Mouse (Mus musculus) inflammation-experienced regulatory T-cells, adult 6 months (primary cell): ENCODE results near the gene Kcnip4. TPM values are rescaled to one million over a fixed set of nuclear protein-coding genes. Genes with fewer than 3 reads are reported as not detected.

ENCODE experiments used
- ATAC-seq: one replicate; pipeline ENCODE4 v1.8.0; 2017
- polyA plus RNA-seq, 3 experiments: library from polyadenylated mRNA; unstranded; fragments of 100-300 nt; shearing (Covaris generic); gene quantifications; one replicate each; pipeline ENCODE4 v1.2.1; 2017

The Kcnip4 gene
- polyA plus RNA-seq, 3 experiments from 2014 or later, result 0.27 TPM; not detected in 2

DNA sequence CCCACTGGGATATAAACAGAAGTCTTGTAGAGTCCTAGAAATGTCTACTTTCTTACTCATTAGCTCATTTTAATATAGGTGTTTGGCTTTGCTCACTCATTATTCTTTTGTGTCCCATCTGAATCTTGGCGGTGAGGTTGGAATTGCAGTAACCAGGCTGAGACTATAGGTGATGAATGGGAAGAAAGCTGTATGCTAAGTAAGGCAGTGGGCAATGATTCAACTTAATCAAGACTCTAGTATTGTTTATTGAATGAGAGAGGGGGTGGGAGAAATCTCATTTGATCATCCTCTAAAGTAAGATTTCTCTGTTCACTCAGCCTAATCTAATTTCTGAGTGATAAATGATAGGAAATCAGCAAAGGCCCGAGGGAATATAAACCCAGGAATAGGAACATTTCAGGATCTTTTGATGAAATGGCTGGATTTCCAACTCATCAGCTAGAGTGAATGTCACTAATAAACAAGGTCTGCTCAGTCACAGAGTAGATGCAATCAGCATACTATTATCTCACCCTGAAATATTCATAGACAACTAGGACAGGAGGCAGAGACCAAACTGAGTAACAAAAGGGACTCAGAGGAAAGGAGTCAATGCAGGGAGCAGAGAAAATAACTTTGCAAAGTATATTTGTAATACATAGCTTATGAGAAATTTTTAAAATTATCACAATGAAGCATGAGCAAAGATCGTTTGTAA, 660.3 kb downstream of the Kcnip4 start:
- ATAC-seq, result no peak

DNA sequence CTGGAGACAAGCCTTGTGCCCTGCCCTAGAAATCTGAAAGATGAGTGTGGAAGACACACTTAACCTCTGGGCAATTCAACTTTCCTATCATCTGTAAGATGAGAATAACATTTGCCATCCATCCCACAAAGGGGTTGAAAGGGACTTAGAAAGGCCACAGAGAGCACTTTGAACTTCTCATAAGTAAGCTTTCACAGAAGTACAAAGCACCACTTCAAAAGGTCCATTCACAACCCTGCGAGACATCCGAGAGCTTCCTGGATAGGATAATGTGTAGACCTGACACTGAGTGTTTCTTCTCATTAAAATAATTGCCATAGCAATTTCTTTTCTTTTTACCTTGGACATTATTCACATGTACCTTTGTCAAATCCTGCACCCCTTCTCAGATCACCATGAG, 683.7 kb downstream of the Kcnip4 start:
- ATAC-seq, result no peak

DNA sequence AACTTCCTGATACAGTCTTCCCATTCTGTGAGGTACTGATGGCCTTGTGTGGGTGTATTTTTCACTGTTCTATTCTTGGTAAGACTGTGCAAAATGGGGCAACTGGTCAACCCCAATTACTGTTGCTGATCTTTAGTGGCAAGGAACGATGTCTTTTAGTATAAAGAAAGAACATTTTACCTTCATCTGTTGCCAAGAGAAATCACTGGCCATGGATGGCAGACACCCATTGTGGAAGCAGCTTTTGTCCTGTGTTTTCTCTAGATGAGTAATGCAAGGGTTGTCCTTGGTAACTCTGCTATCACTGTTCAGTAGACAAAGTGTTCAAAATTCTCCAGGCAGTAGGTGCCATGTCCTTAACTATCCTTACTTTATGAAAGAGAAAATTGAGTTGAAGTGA, 729.2 kb downstream of the Kcnip4 start:
- ATAC-seq, result no peak

GRCm38 (mm10) chr5:48779376-48779775, 745.3 kb downstream of the Kcnip4 start:
- no peak for ATAC-seq

DNA sequence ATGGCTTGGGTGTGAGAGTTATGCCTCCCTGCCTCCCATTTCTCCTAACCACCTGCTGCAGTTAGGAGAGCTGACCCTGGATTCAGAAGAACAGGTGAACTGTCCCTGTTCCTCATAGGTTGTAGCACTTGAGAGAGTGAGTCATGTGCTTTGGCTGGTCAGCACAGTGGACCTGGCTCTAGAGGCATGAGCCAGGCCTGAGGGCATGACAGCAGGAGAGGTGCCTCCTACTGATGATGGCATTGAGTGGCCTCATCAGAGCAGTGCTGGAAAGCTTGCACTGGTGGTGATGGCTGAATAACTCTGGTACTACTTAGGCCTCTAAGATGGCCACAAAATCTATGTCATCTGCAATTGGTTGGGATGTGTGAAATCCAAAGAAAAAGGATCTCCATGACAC, 776.1 kb downstream of the Kcnip4 start:
- no peak for ATAC-seq

DNA sequence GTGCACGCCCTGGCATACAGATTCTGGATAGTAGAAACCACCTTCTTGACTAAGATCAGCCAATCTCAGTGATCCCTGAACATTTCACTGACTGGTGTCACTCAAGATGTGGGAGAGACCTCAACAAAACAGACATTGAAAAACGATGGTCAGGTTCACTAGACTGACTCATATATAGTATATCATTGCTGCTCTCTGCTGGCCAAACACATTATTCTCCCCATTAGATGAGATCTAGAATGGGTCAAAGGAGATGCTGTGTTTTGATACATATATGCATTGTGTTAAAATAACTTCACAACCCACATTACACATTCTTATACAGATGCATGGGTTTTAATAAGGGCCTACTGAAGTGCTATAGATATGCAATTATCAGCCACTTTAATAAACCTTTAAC, 787.1 kb downstream of the Kcnip4 start:
- no peak for ATAC-seq

GRCm38 (mm10) chr5:48718166-48718565, 806.5 kb downstream of the Kcnip4 start:
- ATAC-seq, result no peak

DNA sequence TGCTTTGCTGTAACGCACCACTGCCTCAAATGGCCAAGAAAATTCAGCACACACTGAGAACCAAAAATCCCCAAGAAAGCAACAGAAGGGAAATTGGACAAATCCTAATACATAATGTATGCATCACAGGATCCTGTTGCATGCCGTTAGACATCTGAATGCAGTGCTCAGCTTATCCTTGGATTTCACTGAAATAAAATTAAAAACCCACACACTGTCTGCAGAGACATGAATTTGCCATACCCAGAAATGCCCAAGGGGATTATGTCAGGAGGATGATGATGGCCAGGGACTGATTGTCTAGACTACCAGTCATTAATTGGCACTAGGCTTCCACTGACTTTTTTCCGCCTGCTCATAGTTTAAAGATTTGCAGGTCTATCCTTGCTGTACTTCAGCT, 818.7 kb downstream of the Kcnip4 start:
- ATAC-seq, result no peak

- ATAC-seq, result no peak
Observed at GRCm38 (mm10) chr5:48687068-48687467, 837.6 kb downstream of the Kcnip4 start.

DNA sequence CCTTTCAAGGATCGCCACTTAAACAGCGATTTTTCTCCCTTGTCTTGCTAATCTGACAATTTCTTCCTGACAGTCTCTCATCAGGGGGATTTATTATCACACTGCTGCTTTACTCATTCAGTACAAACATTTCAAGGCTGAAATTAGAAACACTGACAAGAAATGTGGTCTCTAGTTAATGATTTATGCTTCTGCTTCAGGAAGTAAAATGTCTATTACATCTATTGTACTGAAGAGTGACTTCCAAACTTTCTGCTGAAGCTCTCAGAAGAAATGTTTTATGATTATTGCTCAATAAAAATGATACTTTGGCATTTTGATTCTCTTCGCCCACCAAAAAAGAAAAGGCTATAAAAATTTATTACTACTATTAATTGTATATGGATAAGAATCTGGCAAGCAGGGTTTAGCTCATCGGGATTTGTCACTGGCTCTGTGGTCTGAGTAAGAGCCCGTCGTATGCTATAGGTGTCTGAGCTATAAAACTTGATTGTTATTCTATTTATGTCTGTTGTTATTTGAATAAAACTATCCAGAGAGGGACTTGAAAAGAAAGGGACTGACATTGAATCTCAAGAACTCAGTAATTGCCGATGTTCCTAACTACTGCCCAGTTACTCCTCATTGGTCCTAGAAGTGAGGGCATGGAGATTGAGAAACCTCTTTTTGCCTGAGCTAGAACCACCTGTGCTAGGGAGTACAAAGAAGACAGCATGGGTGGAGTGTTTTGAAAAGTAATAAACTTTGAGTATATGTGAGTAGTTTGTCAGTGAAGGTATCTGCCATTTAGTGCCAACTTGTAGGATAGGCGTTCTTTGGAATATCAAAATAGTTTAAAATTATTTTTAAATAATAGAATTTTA, 844.7 kb downstream of the Kcnip4 start:
- no peak for ATAC-seq

GRCm38 (mm10) chr5:48662504-48662903, 862.2 kb downstream of the Kcnip4 start:
- no peak for ATAC-seq

GRCm38 (mm10) chr5:48659975-48660374, 864.7 kb downstream of the Kcnip4 start:
- ATAC-seq, result no peak

- no peak for ATAC-seq
Observed at GRCm38 (mm10) chr5:48650496-48650895, 874.2 kb downstream of the Kcnip4 start.

DNA sequence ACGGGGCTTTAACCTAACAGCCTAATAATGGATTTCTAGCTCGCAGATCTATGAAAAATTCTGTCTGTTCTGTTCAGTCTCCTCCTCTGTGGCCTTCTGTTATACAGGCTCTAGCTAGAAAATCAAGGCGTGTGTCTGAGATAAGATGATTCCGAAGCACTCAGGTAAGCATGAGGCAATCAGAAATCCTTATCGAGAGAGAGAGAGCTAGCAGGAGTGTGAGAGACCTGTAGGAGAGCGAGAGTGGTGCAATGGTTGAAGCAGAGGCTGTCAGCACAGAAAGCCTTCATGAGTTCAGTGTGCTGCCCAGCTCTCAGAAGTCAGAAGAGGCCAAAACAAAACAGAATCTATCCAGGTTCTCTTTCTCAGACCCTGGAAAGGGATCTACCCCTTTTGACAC, 888.0 kb downstream of the Kcnip4 start:
- ATAC-seq, result no peak

DNA sequence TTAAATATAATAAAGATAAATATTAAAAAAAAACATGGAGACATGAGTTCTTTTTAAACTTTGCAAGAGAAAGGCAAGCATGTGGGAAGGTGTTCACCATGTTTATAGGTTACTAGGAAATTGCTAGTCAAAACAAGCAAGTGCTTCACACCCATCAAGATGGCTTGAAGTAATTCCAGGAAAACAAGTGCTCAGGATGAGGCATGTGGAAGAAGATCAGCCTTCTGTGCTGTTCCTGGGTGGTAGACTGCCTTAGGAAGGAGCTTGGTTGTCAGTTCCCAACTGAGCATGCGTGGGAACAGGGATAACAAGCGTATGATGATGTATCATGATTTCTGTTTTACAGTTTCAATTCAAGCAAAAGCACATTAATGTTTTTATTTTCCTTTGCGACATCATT, 891.1 kb downstream of the Kcnip4 start:
- ATAC-seq, result no peak

- ATAC-seq, result no peak
Observed at GRCm38 (mm10) chr5:48623370-48623769, 901.3 kb downstream of the Kcnip4 start.

- ATAC-seq, result no peak
Observed at GRCm38 (mm10) chr5:48606916-48607315, 917.8 kb downstream of the Kcnip4 start.

GRCm38 (mm10) chr5:48606281-48606680, 918.4 kb downstream of the Kcnip4 start:
- no peak for ATAC-seq

DNA sequence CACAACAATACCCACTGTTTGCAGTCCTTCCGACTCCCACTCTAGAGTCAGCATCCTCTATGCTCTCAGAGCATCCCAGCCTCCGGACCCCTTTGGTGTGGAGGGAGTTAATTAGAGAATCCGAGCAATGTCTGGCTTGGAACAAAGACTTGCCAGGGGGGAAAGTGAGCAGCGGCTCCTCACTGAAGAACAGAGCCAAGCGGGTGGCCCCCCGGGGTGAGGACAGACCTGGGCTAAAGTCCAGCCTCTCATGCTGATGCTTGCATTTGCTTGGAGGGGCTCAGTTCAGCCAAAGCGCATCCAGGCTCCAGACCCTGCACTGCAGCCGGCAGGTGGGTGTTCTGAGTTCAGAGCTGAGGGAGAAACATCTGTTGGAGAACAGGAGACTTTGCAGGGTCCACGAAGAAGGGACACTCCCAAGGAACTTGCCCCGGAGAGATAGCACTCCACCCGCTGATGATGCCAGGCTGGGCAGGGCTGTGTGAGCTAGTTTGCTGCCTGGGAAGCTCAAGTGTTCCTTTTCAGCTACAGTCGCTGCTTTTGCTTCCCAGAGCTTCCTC, 925.1 kb downstream of the Kcnip4 start:
- no peak for ATAC-seq

DNA sequence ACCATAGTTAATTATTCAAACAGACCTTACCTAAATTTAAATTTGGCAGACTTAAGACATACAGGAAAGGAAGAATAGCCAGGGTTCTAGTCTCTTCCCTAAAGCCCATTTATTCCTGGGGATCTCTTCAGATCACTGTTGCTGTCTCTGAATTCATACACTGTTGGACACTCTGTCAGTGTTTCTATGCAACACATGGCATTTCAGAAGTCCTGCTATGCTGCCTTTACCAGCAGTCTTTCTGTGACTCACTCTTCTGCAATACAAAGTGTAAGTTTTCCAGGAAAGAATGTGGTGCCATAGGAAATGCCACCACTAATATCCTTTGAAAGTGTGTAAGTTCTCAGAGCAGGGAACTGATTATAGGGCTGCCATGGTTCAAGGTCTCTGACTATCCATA, 936.7 kb downstream of the Kcnip4 start:
- no peak for ATAC-seq

DNA sequence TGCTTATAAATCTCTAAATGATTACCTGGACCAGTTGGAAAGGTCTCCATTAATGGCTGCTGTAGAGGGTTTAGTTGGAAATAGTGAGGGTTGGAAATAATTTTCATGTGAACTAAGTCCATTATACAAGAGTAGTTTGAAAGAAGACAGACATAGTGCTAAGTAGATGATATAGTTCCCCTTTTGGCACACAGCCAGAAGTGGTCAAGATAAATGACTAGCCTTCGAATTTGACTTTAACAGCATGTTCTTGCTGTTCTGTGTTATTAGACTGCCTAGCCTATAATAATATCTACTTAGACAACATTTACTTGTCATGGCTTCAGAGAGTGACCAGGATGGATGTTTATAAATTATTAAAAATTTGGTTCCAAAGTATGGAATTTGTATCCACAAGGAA, 941.3 kb downstream of the Kcnip4 start:
- no peak for ATAC-seq

DNA sequence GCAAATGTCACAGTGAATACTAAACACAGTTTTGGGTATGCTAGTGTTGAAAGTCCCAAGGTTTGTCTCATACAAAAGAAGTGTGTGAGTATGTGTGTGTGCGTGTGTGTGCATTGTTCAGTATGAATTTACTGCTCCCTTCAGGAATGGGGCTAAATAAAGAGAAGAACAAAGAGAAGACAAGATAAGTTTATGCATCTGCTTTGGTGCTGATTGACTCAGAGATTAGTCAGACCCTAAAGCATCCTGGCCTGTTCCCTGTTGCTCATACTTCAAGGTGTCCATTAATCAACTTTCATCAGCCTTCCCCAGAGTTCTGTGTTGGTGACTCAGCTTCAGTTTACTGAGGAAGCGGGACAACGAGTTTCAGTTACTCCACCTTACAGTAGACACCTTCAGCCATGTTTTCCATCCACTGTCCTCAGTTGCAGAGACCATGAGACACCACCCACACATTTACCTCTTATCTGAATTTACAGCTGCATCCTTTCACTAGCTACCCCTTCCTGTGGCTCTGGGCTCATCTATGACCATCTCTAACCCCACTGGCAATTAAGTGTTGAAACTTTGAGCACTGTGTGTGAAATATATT, 960.6 kb downstream of the Kcnip4 start:
- no peak for ATAC-seq

- no peak for ATAC-seq
Observed at GRCm38 (mm10) chr5:48551753-48552152, 973.0 kb downstream of the Kcnip4 start.
